Mouse (Mus musculus): Measurements from ENCODE around the gene Fkbp5. TPM values are rescaled to one million over a fixed set of nuclear protein-coding genes. Genes with fewer than 3 reads are reported as not detected.

Fkbp5 gene
- polyA plus RNA-seq, 1 experiment from 2014 or later: 8.3 TPM

DNA sequence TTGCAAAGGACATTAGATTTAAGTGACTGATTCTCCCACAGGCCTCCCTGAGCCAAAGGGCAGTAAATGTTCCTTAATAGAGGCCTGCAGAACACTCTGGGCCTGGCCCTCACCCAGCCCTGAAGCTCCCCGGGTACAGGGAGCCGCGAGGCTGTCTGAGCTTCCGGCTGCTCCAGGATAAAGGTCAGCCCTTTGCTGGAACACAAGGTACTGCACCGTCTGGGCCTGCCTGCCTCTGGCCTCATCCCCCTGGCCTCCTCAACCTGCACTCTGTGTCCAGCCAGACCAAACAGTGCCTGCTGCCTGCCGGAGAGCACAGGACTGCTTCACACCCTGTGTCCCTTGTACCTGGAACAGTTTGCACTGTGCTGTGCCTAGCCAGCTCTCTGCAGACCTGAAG, 4.6 kb downstream of the Fkbp5 start:
- DNase-seq (no peak), ATAC-seq (ENCODE audit: insufficient read depth) (no peak)
- Histone ChIP-seq H3K4me3 (ENCODE audit: low read depth, low read length) (no peak overlapping the region), H3K4me2 (no peak overlapping the region), H3K4me1 (ENCODE audit: insufficient read depth) (peaks cover 12% of the 10 kb centered on the region), H3K9ac (no peak overlapping the region), H3K9me3 (ENCODE audit: low read depth, low read length) (no peaks in the 10 kb centered on the region), H3K27ac (ENCODE audit: low read depth) (no peak overlapping the region), H3K27me3 (ENCODE audit: insufficient read depth, low read length) (no peaks in the 10 kb centered on the region), H3K36me3 (ENCODE audit: insufficient read depth) (no peaks in the 10 kb centered on the region)
- 30% methylated on average over 6 of the region's 6 CpGs for WGBS
- TF ChIP-seq CTCF (IDR thresholded peaks at IDR 0.05; ENCODE audit: low read depth): no peak

DNA sequence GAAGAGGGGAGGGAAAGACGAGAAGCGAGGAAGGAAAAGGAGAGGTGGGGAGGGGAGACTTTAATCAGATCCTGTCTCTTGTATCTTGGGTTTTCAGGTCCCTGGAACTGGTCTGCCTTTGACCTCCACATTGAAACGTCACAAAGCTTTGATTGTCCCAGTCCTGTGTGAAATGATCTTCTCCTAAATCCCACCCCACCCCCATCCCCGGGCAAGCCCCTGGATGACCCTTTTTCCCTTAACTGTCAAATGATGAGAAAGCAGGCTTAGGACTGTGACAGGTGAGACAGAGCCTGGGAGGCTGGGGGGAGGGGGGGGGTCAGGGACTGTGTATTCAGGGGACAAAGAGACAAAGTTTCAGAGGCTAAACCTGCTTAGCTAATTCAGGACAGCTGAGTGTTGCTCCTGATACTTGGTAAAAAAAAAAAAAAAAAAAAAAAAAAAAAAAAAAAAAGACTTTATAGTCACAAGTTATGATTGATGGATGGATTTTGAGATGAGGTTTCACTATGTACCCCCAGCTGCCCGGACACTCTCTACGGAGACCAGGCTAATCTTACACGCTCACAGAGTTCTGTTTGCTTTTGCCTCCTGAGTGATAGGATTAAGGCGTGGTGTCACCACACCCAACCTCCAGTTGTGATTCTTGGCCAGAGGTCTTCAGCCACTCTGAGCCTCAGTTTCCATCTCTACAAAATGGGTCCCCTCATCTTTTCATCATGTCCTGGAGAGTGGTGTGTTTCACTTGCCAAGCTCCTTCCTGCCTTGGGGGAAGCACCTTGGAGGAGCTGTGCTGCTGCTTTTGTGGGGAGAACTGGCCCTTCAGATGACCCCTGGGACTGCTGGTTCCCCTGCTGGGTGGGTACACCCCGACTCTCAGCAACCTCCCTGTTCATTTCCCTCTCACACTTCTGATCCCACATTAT, 5.4 kb downstream of the Fkbp5 start:
- DNase-seq (no peak), ATAC-seq (ENCODE audit: insufficient read depth) (no peak)
- TF ChIP-seq CTCF (IDR thresholded peaks at IDR 0.05; ENCODE audit: low read depth): no peak
- H3K9me3 ChIP-seq (ENCODE audit: low read depth, low read length): no peaks in the 10 kb centered on the region
- H3K4me3 ChIP-seq (ENCODE audit: low read depth, low read length): no peak overlapping the region
- no peak overlapping the region for H3K4me2 ChIP-seq
- H3K27ac ChIP-seq (ENCODE audit: low read depth): no peak overlapping the region
- H3K36me3 ChIP-seq (ENCODE audit: insufficient read depth): no peaks in the 10 kb centered on the region
- H3K9ac ChIP-seq: no peak overlapping the region
- H3K27me3 ChIP-seq (ENCODE audit: insufficient read depth, low read length): no peaks in the 10 kb centered on the region
- peaks cover 18% of the 10 kb centered on the region for H3K4me1 ChIP-seq (ENCODE audit: insufficient read depth)
- WGBS: 31% methylated on average over 9 of the region's 9 CpGs

DNA sequence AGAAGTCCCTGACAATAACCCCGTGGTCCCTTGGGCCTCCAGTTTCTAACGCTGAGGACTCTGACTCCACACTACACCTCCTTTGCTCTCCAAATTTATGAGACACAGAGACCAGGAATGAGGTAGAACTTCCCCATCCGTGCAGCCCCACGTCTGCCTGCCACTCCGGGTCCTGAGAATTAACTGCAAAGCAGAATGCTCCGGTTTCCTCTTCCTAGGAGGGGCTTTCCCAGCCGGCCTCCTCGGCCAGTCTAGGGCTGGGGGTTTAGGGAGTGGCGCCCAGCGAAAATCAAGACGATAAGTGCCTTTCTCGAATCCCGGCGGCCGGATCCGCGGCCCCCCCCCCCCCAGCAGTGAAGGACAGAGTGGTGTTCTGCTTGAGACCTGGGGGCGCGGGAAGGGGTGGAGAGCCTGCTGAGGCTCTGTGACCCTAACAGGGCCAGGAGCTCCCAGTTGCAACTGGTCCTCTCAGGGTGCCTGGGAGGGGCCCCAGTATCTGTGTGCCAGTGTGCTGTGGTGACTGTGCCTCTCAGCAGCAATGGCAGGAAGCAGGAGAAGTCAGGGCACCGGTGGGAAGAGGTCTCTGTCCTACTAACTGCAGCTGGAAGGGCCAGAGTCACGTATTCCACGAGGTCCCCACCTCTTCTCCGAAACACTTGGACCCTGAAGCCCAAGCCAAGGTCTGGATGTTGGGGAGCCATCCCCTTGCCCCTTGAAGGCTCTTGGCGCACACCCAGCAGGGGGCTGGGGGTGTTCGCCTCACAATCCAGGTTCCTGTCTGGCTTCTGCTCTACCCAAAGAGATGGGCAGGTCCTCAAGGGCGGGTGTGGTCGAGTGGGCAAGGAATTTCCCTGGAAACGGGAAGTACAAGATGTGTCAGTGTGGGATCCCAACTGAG, 6.6 kb downstream of the Fkbp5 start:
- TF ChIP-seq CTCF (IDR thresholded peaks at IDR 0.05; ENCODE audit: low read depth): no peak
- Histone ChIP-seq H3K9me3 (ENCODE audit: low read depth, low read length) (no peaks in the 10 kb centered on the region), H3K27ac (ENCODE audit: low read depth) (0 out of 2 replicates have a peak overlapping the region, but pooled peaks have one; percentile 5), H3K4me2 (peak overlapping the region; percentile 49), H3K4me3 (ENCODE audit: low read depth, low read length) (0 out of 2 replicates have a peak overlapping the region, but pooled peaks have one; percentile 5), H3K27me3 (ENCODE audit: insufficient read depth, low read length) (no peaks in the 10 kb centered on the region), H3K9ac (peak overlapping the region; percentile 24; the same call in 1 of the 2 replicates), H3K36me3 (ENCODE audit: insufficient read depth) (no peaks in the 10 kb centered on the region), H3K4me1 (ENCODE audit: insufficient read depth) (peaks cover 18% of the 10 kb centered on the region)
- DNase-seq (peak; percentile 37), ATAC-seq (ENCODE audit: insufficient read depth) (no peak)
- WGBS: 4% methylated on average over 28 of the region's 28 CpGs

DNA sequence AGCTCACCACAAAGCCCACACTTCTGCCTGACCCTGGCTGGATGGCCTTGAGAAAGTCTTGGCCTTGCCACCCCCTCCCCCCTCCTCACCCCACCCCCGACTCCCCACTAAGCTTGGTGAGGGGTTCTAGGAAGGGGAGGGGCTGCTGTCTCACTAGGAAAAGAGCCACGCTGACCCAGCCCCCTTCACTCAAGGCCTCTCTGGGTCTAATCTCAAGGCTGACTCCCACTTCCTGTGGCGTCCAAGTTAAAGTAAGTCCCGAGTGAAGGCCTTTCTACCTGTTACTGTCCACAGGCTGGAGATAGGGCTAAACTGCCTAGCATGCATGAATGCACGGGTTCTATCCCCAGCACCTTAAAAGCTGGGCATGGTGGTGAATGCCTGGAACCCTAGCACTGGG, 9.8 kb downstream of the Fkbp5 start:
- Histone ChIP-seq H3K27me3 (ENCODE audit: insufficient read depth, low read length) (no peaks in the 10 kb centered on the region), H3K4me2 (no peak overlapping the region), H3K4me3 (ENCODE audit: low read depth, low read length) (no peak overlapping the region), H3K9me3 (ENCODE audit: low read depth, low read length) (no peaks in the 10 kb centered on the region), H3K36me3 (ENCODE audit: insufficient read depth) (no peaks in the 10 kb centered on the region), H3K4me1 (ENCODE audit: insufficient read depth) (peaks cover 18% of the 10 kb centered on the region), H3K27ac (ENCODE audit: low read depth) (0 out of 2 replicates have a peak overlapping the region, but pooled peaks have one; percentile 10), H3K9ac (no peak overlapping the region)
- DNase-seq: no peak
- 17% methylated on average over 5 of the region's 5 CpGs for WGBS
- no peak for TF ChIP-seq CTCF (IDR thresholded peaks at IDR 0.05; ENCODE audit: low read depth)
- no peak for ATAC-seq (ENCODE audit: insufficient read depth)

DNA sequence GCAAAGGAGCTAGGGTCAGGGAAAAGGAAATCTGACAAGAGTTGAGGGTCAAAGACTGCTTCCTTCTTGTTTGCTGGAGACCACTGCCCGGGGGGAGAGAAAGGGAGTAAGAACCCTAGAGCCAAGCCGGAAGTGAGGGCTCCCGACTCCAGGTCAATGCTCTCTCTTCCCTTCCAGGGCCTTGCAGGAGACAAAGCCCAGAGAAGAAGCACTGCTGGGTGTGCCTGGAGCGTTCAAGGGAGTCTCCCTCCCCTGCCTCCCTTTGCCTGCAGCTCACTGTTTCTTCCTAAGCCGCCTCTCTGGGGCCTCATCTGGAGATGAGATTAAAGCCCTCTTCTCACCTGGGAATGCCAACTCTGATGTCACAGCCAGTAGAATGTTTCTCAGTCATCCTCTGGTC, 10.4 kb downstream of the Fkbp5 start:
- Histone ChIP-seq H3K27ac (ENCODE audit: low read depth) (no peak overlapping the region), H3K9me3 (ENCODE audit: low read depth, low read length) (no peaks in the 10 kb centered on the region), H3K4me1 (ENCODE audit: insufficient read depth) (peaks cover 18% of the 10 kb centered on the region), H3K4me2 (no peak overlapping the region), H3K4me3 (ENCODE audit: low read depth, low read length) (no peak overlapping the region), H3K9ac (0 out of 2 replicates have a peak overlapping the region, but pooled peaks have one; percentile 16), H3K27me3 (ENCODE audit: insufficient read depth, low read length) (no peaks in the 10 kb centered on the region), H3K36me3 (ENCODE audit: insufficient read depth) (no peaks in the 10 kb centered on the region)
- DNase-seq: no peak
- no peak for ATAC-seq (ENCODE audit: insufficient read depth)
- no peak for TF ChIP-seq CTCF (IDR thresholded peaks at IDR 0.05; ENCODE audit: low read depth)
- 11% methylated on average over 5 of the region's 5 CpGs for WGBS

DNA sequence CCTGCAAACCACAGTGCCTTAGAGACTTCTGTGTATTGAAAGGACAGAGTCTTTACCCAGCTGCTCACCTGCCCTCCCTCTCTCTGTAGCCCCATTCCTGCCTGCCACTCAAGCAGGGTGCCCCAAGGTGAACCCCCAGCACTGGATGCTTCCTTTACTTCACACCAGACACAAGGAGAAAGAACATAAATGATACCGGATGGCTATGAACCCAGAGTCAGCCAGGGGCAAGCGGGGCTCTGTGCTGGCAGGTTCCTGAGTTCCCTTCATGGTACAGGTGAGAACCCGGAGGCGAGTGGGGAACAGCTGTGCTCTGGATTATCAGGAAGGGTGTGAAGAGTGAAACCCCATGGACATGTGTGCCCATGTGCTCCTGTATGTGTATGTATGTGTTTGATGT, 11.7 kb downstream of the Fkbp5 start:
- H3K27ac ChIP-seq (ENCODE audit: low read depth): no peak overlapping the region
- peaks cover 10% of the 10 kb centered on the region; the same call in 1 of the 2 replicates for H3K4me1 ChIP-seq (ENCODE audit: insufficient read depth)
- H3K9me3 ChIP-seq (ENCODE audit: low read depth, low read length): no peaks in the 10 kb centered on the region
- no peak overlapping the region for H3K4me3 ChIP-seq (ENCODE audit: low read depth, low read length)
- no peaks in the 10 kb centered on the region for H3K36me3 ChIP-seq (ENCODE audit: insufficient read depth)
- H3K27me3 ChIP-seq (ENCODE audit: insufficient read depth, low read length): no peaks in the 10 kb centered on the region
- no peak overlapping the region for H3K4me2 ChIP-seq
- 76% methylated on average over 4 of the region's 4 CpGs for WGBS
- ATAC-seq (ENCODE audit: insufficient read depth) (no peak), DNase-seq (no peak)
- no peak for TF ChIP-seq CTCF (IDR thresholded peaks at IDR 0.05; ENCODE audit: low read depth)
- H3K9ac ChIP-seq: no peak overlapping the region

All from lung, embryonic 14.5 days (tissue).